Mouse (Mus musculus): ENCODE data around the gene Olfr680-ps1. TPM values are rescaled to one million over a fixed set of nuclear protein-coding genes. Genes with fewer than 3 reads are reported as not detected.

Gene Olfr680-ps1
- polyA plus RNA-seq (2015; fragmentation: Nextera tagmentation; extraction: Ambion mirVana) = not detected in 2 replicates

DNA sequence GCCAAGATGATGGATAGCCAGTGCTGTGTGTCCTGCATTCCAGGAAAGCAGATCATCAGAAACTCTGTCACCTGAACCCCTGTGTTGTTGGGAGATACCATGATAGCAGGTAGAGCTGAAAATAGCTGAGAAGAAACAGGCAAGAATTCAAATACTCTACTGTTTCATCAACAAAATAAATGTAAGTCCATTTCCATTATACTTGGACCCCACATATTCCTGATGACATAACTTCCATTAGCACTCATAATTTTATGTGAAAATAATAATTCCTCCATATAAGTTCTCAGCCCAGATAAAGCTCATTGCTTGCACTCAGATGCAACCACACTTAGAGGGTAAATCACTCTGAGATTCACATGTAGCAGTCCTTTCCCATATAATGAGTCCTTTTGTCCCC is at the start of gene Olfr680-ps1:
TSS of gene Olfr680-ps1 (minus strand) at position 101 of the 400 bp plus-strand sequence.

DNA sequence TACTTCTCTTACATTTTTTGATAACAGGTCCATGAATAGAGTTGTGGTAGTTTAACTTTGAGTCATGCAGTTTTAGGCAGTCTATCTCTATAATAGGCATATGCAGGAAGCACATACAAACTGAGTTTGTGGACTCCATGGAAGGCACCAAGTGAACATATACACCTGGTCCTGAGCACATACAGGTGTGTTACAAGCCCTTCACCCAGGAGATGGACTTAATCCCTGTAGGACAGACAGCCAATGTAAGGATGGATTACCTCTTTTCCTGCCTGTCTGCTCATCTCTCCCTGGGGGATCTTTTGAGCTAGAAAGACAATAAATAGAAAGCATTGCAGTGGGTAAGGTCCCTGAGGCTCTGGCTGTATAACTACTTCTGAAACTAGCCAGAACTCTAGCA is 23.9 kb upstream of the Olfr680-ps1 start, which contains the start of gene Olfr681:
TSS of gene Olfr681 (plus strand) at position 301 of the 400 bp plus-strand sequence.

DNA sequence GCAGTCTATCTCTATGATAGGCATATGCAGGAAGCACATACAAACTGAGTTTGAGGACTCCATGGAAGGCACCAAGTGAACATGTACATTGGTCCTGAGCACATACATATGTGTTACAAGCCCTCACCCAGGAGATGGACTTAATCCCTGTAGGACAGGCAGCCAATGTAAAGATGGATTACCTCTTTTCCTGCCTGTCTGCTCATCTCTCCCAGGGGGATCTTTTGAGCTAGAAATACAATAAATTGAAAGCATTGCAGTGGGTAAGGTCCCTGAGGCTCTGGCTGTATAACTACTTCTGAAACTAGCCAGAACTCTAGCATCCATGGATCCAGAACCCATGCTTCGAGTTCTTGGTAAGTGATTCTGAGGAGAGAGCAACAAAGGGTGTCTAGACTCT is 11.7 kb downstream of the Olfr680-ps1 start, which contains the start of gene Olfr679:
TSS of gene Olfr679 (plus strand) at position 301 of the 400 bp plus-strand sequence.

DNA sequence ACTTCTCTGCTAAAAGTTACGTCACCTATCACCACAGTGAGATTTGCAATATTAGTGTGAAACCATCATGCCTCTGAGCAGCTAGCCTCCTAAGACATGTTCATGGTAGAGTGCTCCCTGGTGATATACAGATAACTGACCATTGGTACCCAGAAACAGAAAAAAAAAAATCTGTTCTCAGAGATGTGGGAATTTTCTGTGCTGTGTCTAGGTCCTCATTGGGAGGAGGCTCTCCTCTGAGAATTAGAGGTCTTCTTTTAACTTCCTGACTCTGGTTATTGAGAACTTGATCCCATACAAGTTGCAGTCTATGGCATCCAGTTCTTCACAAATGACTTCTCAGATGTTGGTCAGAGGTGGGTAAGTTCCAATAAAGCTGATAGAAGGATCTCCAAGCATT is 28.4 kb downstream of the Olfr680-ps1 start, which contains the start of gene Olfr678:
TSS of gene Olfr678 (plus strand) at position 301 of the 400 bp plus-strand sequence.

Other genes starting within 250 kb of the Olfr680-ps1 start
- not detected in 2 replicates for gene Usp17la, start 235.8 kb downstream of the Olfr680-ps1 start, polyA plus RNA-seq (2015; fragmentation: Nextera tagmentation; extraction: Ambion mirVana)
- not detected in 2 replicates for gene Olfr665, start 214.8 kb downstream of the Olfr680-ps1 start, polyA plus RNA-seq (2015; fragmentation: Nextera tagmentation; extraction: Ambion mirVana)
- not detected in 2 replicates for gene Olfr666, start 196.9 kb downstream of the Olfr680-ps1 start, polyA plus RNA-seq (2015; fragmentation: Nextera tagmentation; extraction: Ambion mirVana)
- not detected in 2 replicates for gene Olfr667, start 171.3 kb downstream of the Olfr680-ps1 start, polyA plus RNA-seq (2015; fragmentation: Nextera tagmentation; extraction: Ambion mirVana)
- gene Olfr668, start 164.8 kb downstream of the Olfr680-ps1 start, polyA plus RNA-seq (2015; fragmentation: Nextera tagmentation; extraction: Ambion mirVana) = not detected in 2 replicates
- not detected in 2 replicates for gene Olfr669, start 158.6 kb downstream of the Olfr680-ps1 start, polyA plus RNA-seq (2015; fragmentation: Nextera tagmentation; extraction: Ambion mirVana)
- not detected in 2 replicates for gene Olfr670, start 130.2 kb downstream of the Olfr680-ps1 start, polyA plus RNA-seq (2015; fragmentation: Nextera tagmentation; extraction: Ambion mirVana)
- gene Olfr671, start 113.7 kb downstream of the Olfr680-ps1 start, polyA plus RNA-seq (2015; fragmentation: Nextera tagmentation; extraction: Ambion mirVana) = not detected in 2 replicates
- not detected in 2 replicates for gene Olfr672, start 90.8 kb downstream of the Olfr680-ps1 start, polyA plus RNA-seq (2015; fragmentation: Nextera tagmentation; extraction: Ambion mirVana)
- gene Olfr675, start 64.4 kb downstream of the Olfr680-ps1 start, polyA plus RNA-seq (2015; fragmentation: Nextera tagmentation; extraction: Ambion mirVana) = not detected in 2 replicates
- not detected in 2 replicates for gene Olfr676, start 60.1 kb downstream of the Olfr680-ps1 start, polyA plus RNA-seq (2015; fragmentation: Nextera tagmentation; extraction: Ambion mirVana)
- gene Olfr677, start 41.4 kb downstream of the Olfr680-ps1 start, polyA plus RNA-seq (2015; fragmentation: Nextera tagmentation; extraction: Ambion mirVana) = not detected in 2 replicates
- gene Olfr678, start 28.3 kb downstream of the Olfr680-ps1 start, polyA plus RNA-seq (2015; fragmentation: Nextera tagmentation; extraction: Ambion mirVana) = not detected in 2 replicates
- not detected in 2 replicates for gene Olfr679, start 11.6 kb downstream of the Olfr680-ps1 start, polyA plus RNA-seq (2015; fragmentation: Nextera tagmentation; extraction: Ambion mirVana)
- gene Olfr681, start 24.0 kb upstream of the Olfr680-ps1 start, polyA plus RNA-seq (2015; fragmentation: Nextera tagmentation; extraction: Ambion mirVana) = not detected in 2 replicates
- gene Olfr683, start 54.2 kb upstream of the Olfr680-ps1 start, polyA plus RNA-seq (2015; fragmentation: Nextera tagmentation; extraction: Ambion mirVana) = not detected in 2 replicates
- not detected in 2 replicates for gene Olfr684, start 70.8 kb upstream of the Olfr680-ps1 start, polyA plus RNA-seq (2015; fragmentation: Nextera tagmentation; extraction: Ambion mirVana)
- gene Olfr685, start 93.2 kb upstream of the Olfr680-ps1 start, polyA plus RNA-seq (2015; fragmentation: Nextera tagmentation; extraction: Ambion mirVana) = not detected in 2 replicates
- gene Olfr686, start 114.7 kb upstream of the Olfr680-ps1 start, polyA plus RNA-seq (2015; fragmentation: Nextera tagmentation; extraction: Ambion mirVana) = not detected in 2 replicates
- not detected in 2 replicates for gene Olfr688, start 195.3 kb upstream of the Olfr680-ps1 start, polyA plus RNA-seq (2015; fragmentation: Nextera tagmentation; extraction: Ambion mirVana)
- not detected in 2 replicates for gene Olfr689, start 218.3 kb upstream of the Olfr680-ps1 start, polyA plus RNA-seq (2015; fragmentation: Nextera tagmentation; extraction: Ambion mirVana)
- not detected in 2 replicates for gene Olfr690, start 241.3 kb upstream of the Olfr680-ps1 start, polyA plus RNA-seq (2015; fragmentation: Nextera tagmentation; extraction: Ambion mirVana)
- not detected in 2 replicates for gene Olfr691, start 249.5 kb upstream of the Olfr680-ps1 start, polyA plus RNA-seq (2015; fragmentation: Nextera tagmentation; extraction: Ambion mirVana)

Measured in urinary bladder, postnatal 0 days (tissue).